Mouse (Mus musculus) ZHBTc4 (cell line): ENCODE measurements around the gene Cavin1.

ENCODE experiments used
- DNase-seq: peaks from one replicate; pipeline ENCODE4 v3.0.0-alpha.2; 2011; ENCODE audit warnings: low read depth, low spot score

Cavin1 gene

DNA sequence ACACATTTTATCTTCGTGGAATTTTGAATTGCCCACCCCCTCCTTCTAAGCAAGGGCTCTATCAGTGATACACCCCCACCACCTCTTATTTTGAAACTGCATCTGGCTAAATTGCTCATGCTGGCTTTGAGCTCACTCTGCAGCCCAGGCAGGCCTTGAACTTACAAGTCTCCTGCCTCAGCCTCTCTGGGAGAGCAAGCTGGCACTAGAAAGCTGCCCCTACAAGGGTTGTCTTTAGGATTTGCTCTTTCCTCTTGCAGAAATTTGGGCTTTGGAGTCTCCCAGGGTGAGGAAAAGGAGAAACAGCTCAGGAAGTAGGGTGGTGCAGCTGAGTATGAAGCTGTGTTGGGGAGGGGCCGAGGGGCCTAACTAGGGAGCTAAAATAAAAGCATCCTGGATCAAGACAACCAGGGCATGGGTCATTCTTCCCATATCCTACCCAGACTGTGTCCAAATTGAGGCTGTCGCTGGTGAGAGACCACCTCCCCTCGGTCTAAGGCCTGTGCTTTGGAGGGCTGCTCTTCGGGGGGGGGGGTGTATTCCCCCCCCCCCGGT is 12.7 kb downstream of the Cavin1 start:
- DNase-seq, result no peak

DNA sequence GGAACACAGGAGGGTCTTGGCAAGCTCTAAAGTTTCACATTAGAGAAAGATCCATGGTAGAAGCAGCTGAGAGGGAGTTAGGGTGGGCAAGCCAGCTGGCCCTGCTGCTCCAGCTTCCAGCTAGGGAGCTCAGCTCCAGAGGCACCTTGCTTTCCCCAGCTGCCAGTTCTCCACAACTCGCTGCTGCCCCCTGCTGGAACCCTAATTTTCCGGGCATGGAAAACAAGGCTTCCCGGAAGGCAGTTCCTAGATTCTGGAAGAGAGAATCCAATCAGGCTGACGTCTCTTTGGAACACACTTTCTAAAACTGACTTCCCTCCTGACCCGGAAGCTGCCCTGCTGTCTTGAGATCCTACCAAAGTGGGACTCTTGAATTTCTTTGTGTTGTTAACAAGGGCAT is 13.4 kb downstream of the Cavin1 start:
- DNase-seq, result peak; percentile 93

DNA sequence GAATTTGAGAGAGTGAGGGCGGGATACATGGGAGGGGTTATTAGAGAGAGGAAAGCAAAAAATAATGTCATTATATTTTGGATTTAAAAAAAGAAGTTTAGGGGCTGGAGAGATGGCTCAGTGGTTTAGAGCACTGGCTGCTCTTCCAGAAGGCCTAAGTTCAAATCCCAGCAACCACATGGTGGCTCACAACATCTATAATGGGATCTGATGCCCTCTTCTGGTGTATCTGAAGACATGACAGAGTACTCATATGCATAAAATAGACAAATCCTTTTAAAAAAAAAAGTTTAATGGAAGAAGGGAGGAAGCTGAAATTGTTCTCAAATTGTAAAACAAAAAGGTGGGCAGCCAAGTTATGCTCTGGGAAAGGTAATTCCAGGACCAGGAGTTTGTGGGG is 21.1 kb downstream of the Cavin1 start:
- DNase-seq, result no peak

DNA sequence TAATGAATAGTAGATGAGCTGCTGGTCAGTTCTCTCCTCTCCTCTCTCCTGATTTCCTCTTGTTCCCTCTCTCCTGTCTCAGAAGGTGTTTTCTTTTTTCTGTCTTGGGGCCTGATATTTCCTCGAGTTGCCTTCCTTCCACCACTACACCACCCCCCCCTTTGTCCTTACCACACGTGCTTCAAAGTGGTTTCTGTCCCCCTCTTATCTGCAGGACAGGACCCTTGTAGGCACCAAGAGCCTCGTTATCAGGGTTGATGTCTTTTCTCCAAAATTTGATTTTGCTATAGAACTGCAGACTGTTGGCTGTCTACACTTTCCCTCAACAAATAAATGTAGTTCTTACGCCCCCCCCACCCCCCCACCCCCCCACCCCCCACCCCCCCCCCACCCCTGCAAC is 22.4 kb downstream of the Cavin1 start:
- DNase-seq, result no peak

DNA sequence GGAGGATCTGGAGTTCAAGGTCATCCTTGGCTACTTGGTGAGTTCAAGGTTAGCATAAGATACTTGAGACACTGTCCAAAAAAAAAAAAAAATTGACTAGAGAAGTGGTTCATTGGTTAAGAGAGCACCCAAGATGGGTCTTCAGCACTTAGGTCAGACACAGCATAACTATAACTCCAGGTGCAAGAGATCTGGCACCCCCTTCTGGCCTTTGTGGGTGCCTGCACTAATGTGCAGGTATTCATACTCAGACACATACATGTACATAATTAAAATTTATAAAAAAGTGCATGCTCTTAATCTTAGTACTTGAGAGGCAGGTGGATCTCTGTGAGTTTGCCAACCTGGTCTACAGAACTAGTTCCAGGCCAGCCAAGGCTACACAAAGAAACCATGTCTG is 23.1 kb downstream of the Cavin1 start:
- DNase-seq, result peak; percentile 62

DNA sequence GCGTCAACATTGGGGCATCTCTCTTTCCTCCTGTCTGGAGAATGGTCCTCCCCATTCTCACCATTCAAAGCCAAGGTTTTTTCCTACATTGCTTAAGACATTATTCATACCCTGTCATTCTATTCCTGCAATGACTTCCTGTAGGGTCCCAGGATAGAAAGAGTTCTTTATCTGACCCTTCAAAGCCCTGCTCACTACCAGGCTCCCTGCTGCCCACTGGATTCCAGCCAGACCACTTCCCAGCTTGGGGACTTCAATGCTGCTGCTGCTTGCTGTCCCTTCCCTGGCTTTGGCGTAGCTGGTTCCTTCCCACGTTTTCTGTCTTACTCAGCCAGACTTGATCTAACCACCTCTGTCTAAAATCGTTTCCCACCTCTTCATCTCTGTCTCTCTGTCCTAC is 23.8 kb downstream of the Cavin1 start:
- DNase-seq, result no peak

DNA sequence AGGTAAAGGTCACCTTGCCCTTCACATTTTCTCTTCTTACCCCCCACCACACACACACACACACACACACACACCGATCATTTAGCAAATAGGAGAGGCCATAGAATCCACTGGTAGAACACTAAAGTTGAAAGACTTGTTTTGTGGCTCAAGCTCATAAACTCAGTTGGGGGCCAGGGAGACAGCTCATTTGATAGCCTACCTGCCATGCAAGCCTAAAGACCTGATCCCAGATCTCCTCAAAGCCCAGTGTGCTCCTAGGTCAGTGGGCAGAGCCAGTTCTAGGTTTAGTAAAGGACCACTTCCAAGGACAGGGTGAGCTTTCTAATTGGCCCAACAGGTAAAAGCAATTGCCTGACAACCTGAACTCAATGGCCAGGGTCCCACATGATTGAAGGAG is 28.3 kb downstream of the Cavin1 start:
- DNase-seq, result peak; percentile 30

DNA sequence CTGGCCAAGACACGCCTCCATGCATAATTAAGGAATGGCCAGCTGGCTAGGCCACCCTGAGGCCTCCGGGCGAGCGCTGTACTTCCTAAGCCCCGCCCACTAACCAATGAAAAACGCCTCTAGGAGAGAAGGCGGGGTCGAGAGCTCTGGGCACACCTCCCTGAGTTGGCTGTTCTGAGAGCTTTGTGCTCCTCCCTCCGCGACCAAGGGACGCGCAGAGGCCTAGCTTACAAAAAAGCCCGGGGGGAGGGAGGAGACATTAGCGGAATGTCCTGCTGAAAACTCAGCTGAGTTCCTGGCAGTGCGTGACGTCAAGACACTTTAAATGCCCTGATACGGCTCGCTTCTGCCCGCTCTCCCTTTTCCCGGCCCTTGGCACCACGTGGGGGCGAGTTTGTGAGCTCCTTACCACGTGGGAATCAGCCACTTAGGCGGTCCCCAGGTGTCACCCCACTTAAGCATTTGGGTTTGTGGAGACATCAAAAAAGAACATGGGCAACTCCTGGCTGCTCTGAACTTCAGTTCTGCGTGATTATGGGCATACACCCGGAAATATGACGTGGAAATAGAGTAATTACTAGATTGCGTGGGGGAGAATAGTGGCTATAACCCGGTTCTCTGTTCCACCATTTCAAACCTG is 31.1 kb downstream of the Cavin1 start, which contains the start of gene Stat3:
TSS of gene Stat3 (minus strand) at position 29 of the 640 bp plus-strand sequence.
- DNase-seq, result peak; percentile 99

DNA sequence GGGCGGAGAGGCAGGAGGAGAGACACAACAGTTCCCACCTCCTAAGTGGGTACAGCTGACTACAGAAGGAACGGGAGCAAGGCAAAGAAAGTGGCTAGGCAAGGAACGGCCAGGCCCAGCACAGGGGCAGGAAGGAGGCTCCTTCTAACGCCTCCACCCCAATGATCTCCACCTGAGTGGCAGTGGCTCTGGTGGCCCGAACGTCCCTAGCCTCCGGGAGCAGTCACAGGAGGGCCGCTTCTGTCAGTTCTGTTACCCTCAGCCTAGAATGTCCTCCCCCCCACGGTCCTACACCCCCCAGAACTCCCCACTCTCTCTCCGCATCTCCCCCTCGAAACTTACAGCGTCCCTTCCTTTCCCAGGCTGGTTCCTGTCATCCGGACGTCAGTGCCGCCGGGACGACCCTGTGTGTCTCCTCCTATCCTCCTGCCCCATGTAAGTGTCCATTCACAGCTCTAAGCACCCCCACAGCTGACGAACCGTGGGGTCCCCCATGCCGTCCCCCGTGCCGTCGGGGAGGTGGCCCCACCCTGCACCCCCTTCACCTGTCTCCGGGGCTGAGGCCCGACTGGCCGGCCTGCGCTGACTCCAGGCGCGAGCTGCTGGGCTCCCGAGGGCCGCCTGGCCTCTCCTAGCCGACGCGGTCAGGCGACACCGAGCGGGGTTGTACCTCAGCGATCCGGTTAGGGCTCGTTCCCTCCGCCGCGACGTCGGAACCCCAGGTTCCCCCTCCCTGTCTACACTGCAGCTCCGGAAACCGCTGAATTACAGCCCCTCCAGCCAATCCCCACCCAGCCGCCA is 31.8 kb downstream of the Cavin1 start:
- peak; percentile 60 for DNase-seq

DNA sequence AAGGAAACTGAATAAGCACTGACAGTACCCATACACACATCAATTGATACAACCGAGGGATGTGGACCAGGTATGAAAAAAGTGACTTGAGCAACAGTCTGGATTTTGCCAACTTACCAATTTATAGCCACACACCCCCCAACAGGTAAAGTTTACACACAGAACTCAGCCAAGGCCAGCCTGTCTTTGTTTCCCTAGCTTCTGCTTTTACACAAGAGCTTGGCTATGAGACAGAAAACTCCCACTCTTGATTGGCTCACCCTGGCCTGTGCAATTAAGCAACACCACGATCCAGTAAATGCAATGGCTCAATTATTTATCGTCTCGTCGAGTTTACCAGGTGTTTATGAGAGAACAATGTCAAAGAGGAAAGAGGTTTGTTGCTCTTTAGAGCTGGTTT is 32.6 kb downstream of the Cavin1 start:
- no peak for DNase-seq

DNA sequence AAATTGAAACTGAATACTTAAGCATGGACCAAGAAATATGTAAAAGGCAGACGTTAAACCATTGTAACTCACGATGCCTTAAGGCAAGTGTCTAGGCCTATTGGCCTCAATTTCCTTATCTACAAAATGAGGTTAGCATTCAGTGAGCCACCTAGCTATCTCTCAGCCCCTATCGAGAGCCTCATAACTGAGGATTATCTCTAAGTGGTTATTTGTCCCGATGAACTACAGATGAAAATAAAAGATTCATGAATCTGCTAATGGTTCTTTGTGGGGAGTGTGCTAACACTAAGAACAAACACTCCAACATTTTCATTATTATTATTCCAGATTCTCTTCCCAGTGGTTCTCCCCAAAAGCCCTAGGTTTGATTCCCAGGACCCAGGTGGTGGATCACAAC is 33.4 kb downstream of the Cavin1 start:
- DNase-seq, result no peak

DNA sequence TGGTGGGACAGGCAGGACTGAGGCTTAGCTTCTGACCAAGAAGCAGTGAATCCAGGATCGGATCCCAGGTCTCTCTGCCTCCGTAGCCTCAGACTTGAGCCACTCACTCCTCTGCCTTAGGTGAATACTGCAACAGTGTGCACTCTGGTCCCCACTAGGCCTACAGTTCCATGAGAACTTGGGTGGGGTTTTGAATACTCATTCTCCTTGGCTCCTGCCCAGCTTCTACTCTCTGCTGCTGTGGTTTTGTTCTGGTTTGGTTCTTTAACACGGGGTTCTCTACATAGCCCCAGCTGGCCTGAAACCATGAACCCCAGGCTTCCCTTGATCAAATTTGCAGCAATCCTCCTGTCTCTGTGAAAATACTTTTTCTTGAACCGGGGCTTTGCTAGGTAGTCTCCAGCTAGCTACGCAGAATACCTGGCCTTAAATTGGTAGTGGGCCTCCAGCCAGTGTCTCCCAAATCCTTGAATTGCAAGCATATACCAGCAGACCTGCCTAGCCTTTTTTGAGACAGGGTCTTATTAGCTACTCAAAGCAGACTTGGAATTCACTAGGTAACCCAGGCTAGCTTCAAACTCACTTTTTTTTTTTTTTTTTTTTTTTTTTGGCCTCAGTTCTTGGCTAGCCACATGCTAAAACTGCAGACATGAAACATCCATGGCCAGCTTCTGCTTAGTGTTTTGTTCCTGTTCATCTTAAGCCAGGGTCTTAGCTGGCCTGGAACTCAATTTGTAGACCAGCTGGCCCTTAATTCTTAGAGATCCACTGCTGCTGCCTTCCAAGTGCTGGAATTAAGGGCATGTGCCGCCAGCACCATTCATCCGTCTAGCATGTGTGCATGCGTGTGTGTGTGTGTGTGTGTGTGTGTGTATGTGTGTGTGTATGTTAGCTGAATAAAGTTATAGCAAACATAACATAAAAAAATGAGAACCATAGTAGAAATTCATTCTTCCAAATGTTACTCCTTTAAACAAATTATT is 35.0 kb downstream of the Cavin1 start:
- DNase-seq, result peak; percentile 42

DNA sequence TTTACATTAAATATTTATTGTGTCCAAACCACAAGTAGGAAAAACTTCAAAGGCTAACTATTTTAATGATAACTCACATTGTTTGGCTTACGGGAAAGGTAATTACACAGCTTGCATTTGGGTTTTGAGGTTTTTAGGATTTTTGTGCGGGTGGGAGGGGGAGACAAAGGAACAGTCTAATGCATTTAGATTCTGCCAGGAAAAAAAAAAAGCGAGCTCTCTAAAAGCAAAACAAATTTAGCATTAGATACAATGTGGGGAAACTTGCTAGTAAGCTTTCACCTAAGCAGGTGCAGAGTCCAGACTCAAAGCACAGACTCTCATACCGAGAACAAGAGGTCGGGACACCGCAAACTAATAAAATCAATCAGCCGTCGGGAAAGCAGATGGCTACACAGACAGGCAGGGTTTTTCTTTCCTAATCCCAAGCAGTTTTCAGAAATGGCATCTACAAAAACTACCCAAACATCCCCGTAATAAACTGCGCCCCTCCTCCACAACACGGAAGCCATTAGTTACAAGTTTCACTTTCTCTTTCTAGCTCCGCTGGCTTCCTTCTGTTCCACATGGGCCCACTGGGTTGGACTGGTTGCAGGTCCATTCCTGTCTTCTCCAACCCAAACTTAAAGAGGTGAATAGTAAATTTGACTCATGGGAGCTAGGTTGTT is 39.3 kb downstream of the Cavin1 start:
- no peak for DNase-seq

DNA sequence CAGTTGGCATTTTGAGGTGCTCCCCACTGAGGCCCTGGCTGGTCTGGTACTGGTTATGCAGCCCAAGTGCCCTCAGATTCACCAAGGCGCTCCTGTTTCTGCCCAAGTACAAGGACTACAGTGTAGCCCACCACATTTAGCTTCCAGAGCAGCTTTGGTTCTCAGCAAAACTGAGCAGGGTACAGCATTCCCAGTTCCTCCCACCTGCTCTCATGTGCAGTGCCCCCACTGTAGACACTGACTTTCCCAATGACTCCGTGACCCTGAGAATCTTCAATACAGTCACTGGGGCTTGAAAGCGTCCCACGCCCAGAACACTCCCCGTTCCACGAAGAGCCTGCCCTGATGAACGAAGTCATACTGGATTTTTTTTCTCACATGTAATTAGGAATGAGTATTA is 40.1 kb downstream of the Cavin1 start:
- DNase-seq, result no peak

DNA sequence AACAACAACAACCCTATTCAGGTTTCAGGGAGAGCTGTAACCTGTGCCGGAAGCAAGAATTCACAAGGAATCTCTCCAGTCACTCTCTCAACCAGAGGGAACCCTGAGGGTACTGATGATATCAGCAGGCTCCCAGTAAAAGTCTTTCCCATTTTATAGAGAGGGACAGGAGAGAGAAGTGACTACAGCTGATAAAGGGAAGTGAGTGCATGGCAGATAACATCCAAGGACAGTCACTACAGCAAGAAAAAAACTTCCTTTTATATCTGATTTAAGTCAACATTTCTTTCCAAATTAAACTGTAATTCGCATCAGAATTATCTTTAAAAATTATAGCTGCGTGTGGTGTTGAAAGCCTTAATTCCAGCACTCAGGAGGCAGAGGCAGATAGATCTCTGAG is 43.3 kb downstream of the Cavin1 start:
- DNase-seq, result no peak

DNA sequence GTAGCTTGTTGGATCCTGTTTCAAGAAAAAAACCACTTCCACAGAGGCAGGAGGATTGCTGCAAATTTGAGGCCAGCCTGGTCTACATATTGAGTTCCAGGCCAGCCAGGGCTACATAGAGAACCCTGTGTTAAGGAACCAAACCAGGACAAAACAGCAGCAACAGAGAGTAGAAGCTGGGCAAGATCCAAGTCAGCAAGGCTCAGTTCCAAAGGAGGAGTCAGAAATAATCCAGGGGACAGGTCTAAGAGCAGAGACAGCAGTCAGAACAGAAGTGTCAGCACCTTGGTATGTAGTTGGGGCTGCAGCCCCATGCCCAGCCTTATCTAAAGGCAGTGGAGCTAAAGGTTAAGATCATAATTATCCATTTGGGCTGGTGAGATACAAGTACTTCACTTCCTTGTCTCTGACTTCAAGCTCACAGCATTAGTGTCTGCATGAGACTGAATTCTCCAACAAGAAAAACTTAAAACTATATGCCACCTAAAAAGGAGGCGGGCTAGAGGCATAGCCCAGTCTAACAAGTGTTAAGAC is 46.2 kb downstream of the Cavin1 start:
- no peak for DNase-seq

DNA sequence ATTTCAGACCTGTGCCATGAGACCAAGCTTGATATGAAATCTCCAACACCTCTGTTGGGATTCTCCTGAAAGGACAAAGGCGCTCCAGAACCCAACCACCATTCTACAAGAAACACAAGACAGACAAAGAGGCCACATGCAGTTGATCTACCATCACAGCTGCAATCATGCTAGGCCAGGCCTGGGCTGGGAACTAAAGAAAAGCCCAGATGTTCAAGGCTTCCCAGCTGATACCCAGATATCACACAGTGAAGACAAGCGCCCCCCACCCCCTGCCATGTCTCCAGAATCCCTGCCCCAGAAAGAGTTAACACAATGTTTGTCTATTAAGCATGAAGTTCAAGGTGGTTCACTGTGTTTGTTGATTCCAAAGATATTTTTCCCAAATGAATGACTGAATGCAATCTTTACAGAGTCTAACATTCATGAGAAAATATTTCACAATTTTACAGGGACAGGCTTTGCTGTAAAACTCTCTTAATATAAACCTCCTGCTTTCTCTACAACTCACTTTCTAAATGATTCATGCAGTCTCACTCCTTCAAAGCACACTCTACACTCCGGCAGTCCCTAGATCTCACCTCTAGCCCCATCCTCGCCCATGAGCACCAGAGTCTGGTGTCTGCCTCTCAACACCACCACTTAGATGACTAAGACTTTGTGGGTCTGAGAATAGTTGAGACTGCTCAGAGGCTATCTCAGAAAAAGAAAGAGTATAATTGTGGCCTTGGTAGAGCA is 49.6 kb downstream of the Cavin1 start:
- no peak for DNase-seq

DNA sequence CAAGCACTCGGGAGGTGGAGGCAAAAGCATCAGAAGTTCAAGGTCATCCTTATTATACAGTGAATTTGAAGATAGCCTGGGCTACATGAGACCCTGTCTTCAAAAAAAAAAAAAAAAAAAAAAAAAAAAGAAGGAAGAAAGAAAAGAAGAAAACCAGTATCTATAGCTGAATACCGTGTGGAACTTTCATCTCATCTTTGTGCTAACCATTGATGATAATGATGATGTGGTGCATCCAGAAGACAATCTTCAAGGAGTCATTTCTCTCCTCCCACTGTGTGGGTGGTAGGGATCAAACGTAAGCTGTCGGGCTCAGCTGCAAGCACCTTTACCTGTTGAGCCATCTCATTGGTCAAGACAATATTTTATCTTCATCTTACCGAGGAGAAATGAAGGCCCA is 52.7 kb downstream of the Cavin1 start:
- no peak for DNase-seq

DNA sequence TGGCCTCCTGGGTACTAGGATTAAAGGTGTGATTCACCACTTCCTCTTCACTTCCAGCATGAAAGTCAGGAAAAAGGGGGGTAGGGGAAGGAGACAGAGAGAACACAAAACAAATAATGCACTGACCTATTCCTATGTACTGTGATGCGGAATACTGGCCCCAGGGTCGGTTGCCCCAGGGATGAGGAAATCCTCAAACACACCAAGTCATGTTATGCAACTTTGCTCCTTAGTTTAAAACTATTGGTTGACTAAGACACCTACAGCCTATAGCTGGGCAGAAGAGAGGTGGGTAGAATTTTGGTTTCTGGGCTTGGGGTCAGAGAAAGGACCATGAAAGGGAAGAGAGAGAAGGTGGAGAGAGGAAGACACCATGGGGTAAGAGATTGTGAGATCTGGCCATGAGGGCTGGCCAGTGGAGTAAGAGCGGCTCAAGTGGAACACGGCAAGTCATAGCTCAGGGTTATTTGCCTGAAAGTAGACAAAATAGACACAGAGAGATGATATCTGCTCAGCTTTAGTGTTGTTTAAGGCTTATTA is 54.2 kb downstream of the Cavin1 start:
- DNase-seq, result no peak

DNA sequence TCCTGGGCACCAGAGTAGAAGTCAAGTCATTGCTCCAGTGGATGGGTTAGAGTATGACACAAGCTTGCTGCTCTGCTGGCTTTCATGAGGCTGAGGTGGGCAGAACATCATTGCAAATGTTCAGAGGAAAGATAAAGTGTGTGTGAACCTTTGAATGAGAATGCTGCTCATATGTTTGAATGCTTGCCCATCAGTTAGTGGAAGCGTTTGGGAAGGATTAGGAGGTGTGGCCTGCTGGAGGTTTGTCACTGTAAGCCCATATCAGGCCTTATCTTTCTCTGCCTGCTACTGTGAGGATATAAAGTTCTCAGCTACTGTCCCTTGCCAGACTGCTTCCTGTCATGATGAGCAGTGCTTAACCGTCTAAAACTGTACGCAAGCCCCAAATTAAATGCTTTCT is 55.6 kb downstream of the Cavin1 start:
- no peak for DNase-seq
